Mouse (Mus musculus): ENCODE results near the gene Krtap19-4.

GRCm38 (mm10) chr16:88877938-88878337 lies 7.0 kb downstream of the Krtap19-4 start, which contains the start of gene Krtap19-3:
- no peak for TF ChIP-seq CTCF (IDR thresholded peaks at IDR 0.05; ENCODE audit: low read depth)
- TF ChIP-seq EP300 (IDR thresholded peaks at IDR 0.05; ENCODE audit: low read depth): no peak
